Mouse (Mus musculus) MEL (cell line): ENCODE data around the gene Shisa6.

Experiments
- CTCF ChIP-seq, 3 experiments: IDR thresholded peaks in 2 of 3; conservative IDR thresholded peaks in 1 of 3; 2 replicates each; pipeline ENCODE4 v1.5.1; 2011 to 2012; ENCODE audit warnings: low read length in 3 of 3, low read depth in 2 of 3, mild to moderate bottlenecking in 2 of 3, improper control_type of control experiment in 1 of 3, inconsistent platforms in 1 of 3, mixed read lengths in 1 of 3, moderate library complexity in 1 of 3; ENCODE audit not compliant: control insufficient read depth in 1 of 3, insufficient read depth in 1 of 3, poor library complexity in 1 of 3, severe bottlenecking in 1 of 3
- MAX ChIP-seq: IDR thresholded peaks from 2 replicates; pipeline ENCODE4 v1.6.1; 2011; ENCODE audit warnings: low read length, improper control_type of control experiment

- TF ChIP-seq CTCF (IDR thresholded peaks at IDR 0.05 in 2 of 3, conservative IDR thresholded peaks at IDR 0.05 in 1 of 3; ENCODE audit: control insufficient read depth in 1 of 3, insufficient read depth in 1 of 3, low read depth in 2 of 3, low read length in 3 of 3, poor library complexity in 1 of 3, severe bottlenecking in 1 of 3) = no peak
- no peak for TF ChIP-seq MAX
These were observed 260.3 kb downstream of the Shisa6 start for GRCm38 (mm10) chr11:66265336-66265990.
